Mouse (Mus musculus) urinary bladder, postnatal 10 days (tissue): Measurements from ENCODE around the gene Serbp1.
"Not testable (repeated sequence)": the region's sequence is repeated elsewhere in the genome, so short reads cannot be mapped to it uniquely, and the experiment has no call there.

ENCODE experiments used
- DNase-seq: peaks from one replicate; pipeline ENCODE4 v3.0.0; 2022; ENCODE audit warnings: low spot score

Serbp1 gene

GRCm38 (mm10) chr6:67237977-67238376, at the start of gene Serbp1:
TSS of gene Serbp1 (plus strand) at chr6:67238176.
- DNase-seq = no peak

DNA sequence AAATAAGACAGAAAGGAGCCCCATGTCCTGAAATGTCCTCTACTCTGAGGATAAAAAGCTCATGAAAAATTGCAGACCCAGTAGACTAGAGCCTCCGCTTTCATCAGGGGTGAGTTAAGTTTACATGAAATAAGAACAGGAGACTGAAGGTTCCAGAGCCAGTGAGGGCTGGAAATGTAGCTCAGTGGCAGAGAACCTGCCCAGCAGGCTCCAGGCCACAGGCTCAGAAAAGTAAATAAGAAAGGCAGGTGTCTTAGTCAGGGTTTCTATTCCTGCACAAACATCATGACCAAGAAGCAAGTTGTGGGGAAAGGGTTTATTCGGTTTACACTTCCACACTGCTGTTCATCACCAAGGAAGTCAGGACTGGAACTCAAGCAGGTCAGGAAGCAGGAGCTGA, 44.4 kb upstream of the Serbp1 start:
- no peak for DNase-seq

DNA sequence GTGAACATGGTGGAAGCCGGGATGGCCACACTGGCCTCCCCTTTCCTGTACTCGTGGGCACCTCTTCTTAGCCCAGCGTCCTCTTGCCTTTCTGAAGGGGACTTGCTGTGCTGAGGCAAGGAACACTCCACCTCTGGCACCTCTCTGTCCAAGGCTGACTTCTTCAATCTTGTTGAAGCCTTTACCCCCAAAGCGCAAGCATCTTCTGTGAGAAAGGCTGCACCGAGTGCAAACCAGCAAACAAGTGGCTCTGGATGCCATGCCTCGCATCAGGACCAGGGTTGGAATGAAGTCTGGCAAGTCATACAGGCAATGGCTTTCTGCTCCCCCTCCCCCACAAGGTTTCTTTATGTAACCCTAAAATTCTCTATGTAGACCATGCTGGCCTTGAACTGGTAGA, 43.4 kb upstream of the Serbp1 start:
- no peak for DNase-seq

- no peak for DNase-seq
Measured at GRCm38 (mm10) chr6:67195148-67195611, 42.8 kb upstream of the Serbp1 start.

- no peak for DNase-seq
Measured at GRCm38 (mm10) chr6:67196821-67197220, 41.2 kb upstream of the Serbp1 start.

- no peak for DNase-seq
Measured at GRCm38 (mm10) chr6:67198085-67198484, 39.9 kb upstream of the Serbp1 start.

DNA sequence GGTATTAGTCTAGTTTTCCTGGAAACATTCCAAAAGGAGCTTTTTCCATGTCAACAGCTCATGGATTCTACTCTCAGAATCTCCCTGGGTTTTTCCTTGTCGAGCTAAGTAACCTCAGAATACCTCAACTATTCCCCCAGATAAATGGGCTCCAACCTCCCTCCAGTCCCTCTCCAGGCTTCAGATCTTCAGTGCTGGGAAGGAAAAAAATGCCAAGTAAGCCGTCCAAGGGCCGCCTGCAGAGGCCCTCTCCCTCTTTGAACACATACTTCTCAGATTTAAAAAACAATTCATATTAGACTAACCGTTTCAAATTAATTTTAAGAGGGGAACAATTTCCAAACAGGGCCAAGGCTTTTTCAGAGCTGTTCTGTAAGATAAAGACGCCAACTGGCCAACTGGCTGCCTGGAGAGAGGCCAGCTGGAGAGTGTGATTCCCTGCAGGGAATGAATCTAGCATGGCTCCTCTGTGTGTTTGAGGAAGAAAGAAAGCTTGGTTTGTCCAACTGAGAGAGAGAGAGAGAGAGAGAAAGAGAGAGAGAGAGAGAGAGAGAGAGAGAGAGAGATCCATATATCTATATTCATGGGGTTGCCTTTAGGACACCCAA, 37.2 kb upstream of the Serbp1 start:
- DNase-seq = no peak

- DNase-seq = no peak
Measured at GRCm38 (mm10) chr6:67205081-67206037, 32.6 kb upstream of the Serbp1 start.

GRCm38 (mm10) chr6:67212362-67212761, 25.6 kb upstream of the Serbp1 start:
- DNase-seq = no peak

GRCm38 (mm10) chr6:67213429-67214098, 24.4 kb upstream of the Serbp1 start:
- DNase-seq = no peak

DNA sequence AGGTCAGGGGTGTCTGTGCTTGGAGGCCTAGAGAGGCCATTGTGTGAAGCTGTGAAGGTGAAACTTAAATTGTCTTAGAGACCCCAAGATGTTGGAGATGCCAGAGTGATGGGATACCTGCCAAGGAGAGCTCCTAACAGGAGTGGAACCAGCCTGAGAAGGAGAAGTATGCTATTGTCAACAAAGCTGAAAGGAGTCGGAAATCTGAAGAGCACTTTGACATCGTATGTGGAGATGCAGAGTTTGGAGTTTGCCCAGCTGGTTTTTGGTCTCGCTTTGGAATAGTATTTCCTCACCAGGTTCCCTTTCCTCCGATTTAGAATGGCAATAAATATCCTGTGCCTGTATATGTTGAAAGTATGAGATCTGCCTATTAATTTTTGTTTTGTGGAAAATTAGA, 20.6 kb upstream of the Serbp1 start:
- DNase-seq = no peak

GRCm38 (mm10) chr6:67217846-67218245, 20.1 kb upstream of the Serbp1 start:
- DNase-seq = no peak

GRCm38 (mm10) chr6:67218566-67218965, 19.4 kb upstream of the Serbp1 start:
- DNase-seq = no peak

DNA sequence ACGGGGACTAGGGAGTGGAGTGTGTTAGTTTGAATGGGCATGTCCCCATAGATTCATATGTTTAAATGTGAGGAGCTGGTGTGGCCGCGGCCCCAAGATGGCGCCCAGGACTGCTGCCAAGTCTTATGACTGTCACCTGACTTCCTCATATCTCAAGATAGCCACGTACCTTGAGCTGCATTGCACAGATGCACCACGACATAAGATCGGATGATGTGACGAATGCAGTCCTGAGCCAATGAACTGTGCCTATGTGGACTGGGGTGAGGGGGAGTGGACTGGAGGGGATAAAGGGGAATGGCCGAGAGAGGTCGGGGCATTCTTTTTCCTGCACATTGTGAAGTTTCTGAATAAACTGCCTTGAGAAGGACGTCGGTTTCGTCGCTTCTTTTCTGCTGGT, 18.0 kb upstream of the Serbp1 start:
- not testable (repeated sequence) for DNase-seq

- no peak for DNase-seq
Measured at GRCm38 (mm10) chr6:67220731-67221130, 17.2 kb upstream of the Serbp1 start.

- DNase-seq = no peak
Measured at GRCm38 (mm10) chr6:67223082-67223481, 14.9 kb upstream of the Serbp1 start.

GRCm38 (mm10) chr6:67223499-67223898, 14.5 kb upstream of the Serbp1 start:
- no peak for DNase-seq

DNA sequence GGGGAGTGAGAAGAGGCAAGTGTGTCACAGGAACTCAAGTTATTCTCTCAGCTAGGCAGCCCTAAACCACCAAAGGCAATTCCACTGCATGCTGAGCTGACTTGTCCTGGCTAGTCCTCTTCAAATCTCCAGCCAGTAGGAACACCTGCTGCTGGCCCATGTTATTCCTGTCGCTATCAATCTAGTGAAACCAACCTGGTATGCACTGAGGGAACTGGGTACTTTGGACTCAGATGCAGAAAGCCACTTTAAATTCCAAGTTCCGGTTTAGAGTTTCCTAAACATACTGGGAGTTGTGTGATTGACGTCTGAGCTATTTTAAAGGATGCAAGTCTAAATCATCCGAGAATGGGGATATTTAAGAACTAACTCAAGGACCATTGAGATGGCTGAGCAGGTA, 11.7 kb upstream of the Serbp1 start:
- no peak for DNase-seq

DNA sequence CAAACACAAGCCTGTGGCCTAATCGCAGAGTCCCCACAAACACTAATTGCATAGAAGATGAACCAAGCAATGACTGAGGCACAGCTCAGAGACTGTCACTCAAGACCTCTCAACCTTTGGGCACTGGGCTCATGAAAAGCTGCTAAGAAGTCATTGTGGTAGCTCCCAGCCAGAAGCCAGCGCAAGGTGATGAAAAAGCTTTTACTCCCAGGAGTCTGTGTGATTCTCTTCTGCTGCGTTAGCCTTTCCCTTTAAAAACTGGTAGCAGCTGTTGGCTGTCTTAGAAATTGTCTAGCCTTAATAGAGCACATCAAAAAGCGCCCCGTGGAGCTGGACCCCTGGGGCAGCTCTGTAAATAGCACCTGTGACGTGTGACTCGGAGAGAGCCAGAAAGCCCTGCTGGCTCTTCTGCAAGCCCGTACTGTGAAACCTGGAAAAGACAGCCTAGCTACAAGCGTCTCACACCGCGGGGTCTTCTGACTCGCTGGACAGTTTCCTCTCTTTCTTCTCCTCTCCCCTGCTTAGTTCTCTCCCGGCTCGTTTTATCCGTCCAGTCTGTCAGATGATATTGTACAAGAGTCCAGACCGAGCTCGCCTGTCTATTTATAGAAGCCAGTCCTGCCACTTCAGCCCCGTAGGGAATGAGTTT, 9.4 kb upstream of the Serbp1 start:
- DNase-seq = no peak

DNA sequence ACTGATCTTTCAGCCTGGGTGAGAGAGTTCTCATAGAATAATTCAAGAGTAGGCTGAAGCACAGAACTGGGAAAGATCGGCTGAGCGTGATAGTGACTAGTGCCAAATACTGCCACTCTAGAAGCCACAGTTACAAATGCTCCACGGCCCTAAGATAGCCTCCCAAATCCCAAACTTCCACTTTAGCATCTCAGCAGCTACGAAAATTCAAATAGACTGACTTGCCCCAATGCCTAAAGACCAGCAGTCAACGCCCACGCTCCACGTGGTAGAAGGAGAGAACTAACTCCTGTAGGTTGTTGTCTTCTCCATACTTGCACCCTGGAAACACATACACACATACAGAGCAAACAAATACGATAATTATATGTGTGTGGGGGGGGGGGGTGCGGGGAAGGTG, 8.5 kb upstream of the Serbp1 start:
- DNase-seq = no peak

DNA sequence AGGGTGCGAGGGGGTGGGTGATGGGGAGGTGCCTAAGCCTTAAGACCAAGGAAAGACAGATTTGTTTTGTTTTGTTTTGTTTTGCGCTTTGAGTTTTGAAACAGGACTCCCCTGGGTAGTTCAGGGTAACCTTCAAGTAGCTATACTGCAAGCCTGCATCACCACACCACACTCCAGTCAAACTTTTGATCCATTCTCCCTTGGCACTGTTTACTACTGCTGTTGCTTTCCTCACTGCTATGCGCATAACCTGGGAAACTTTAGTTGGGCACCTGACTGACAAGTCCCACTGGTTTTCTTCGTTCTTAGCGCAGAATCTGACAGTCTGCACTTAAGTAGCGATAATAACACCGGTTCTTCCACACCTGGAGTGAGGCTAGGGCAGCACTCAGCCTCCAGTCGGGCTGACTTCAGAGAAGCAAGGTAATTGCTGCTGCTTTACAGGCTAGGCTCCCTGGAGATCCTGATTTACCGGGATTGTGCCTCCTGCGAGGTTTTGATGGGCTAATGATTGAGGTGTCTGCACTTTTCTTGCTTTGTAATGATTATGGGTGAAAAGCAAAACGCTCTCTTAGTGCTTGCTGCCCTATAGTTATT, 8.0 kb upstream of the Serbp1 start:
- no peak for DNase-seq

GRCm38 (mm10) chr6:67230950-67231349, 7.0 kb upstream of the Serbp1 start:
- DNase-seq = no peak
